Mouse (Mus musculus) forebrain, embryonic 11.5 days (tissue): ENCODE data around the gene Itga2b. TPM values are rescaled to one million over a fixed set of nuclear protein-coding genes. Genes with fewer than 3 reads are reported as not detected.

Source experiments
- ATAC-seq: fragments of 200-750 bp; cut with Nextera tagmentation; replicated peaks from 2 replicates; pipeline ENCODE4 v1.8.0; 2017; ENCODE audit warnings: moderate TSS enrichment; ENCODE audit not compliant: low FRiP score
- DNase-seq: peaks from one replicate; pipeline ENCODE4 v3.0.0-alpha.2; 2017; ENCODE audit warnings: low spot score
- H3K27ac ChIP-seq: fragments of 300-500 bp; sonication (generic); 2 replicates; pipeline ENCODE4 v1.5.1; 2014; ENCODE audit warnings: low read depth, low read length
- H3K27me3 ChIP-seq: fragments of 300-500 bp; sonication (generic); 2 replicates; pipeline ENCODE4 v1.6.1; 2014; ENCODE audit warnings: mild to moderate bottlenecking, low read length, mixed read lengths; ENCODE audit not compliant: control insufficient read depth, insufficient read depth
- H3K36me3 ChIP-seq: fragments of 300-500 bp; sonication (generic); 2 replicates; pipeline ENCODE4 v1.6.1; 2014; ENCODE audit warnings: mild to moderate bottlenecking, low read length, moderate library complexity, mixed read lengths; ENCODE audit not compliant: control insufficient read depth, insufficient read depth
- H3K4me1 ChIP-seq: fragments of 300-500 bp; sonication (generic); replicated peaks from 2 replicates; pipeline ENCODE4 v1.6.1; 2014; ENCODE audit warnings: low read length, mixed read lengths; ENCODE audit not compliant: control insufficient read depth, insufficient read depth
- H3K4me2 ChIP-seq: fragments of 300-500 bp; sonication (generic); 2 replicates; pipeline ENCODE4 v1.6.1; 2014; ENCODE audit warnings: low read depth, mild to moderate bottlenecking, low read length, moderate library complexity, mixed read lengths; ENCODE audit not compliant: severe bottlenecking
- H3K4me3 ChIP-seq: fragments of 300-500 bp; sonication (generic); 2 replicates; pipeline ENCODE4 v1.5.1; 2014; ENCODE audit warnings: low read depth, low read length
- H3K9ac ChIP-seq: fragments of 300-500 bp; sonication (generic); 2 replicates; pipeline ENCODE4 v1.6.1; 2014; ENCODE audit warnings: low read length
- H3K9me3 ChIP-seq: fragments of 300-500 bp; sonication (generic); 2 replicates; pipeline ENCODE4 v1.6.1; 2016; ENCODE audit warnings: low read length, mixed read lengths; ENCODE audit not compliant: control insufficient read depth
- WGBS: fragments of 180-500 bp; shearing (Covaris S2); extraction: QIAGEN DNeasy Blood & Tissue Kit; methylation state at CpG from one replicate; pipeline ENCODE4 v1.1.7; 2014; 5-methylcytosine and 5-hydroxymethylcytosine counted together
- polyA plus RNA-seq: library from polyadenylated mRNA; unstranded; fragments of >200 nt; fragmentation: Nextera tagmentation; extraction: Ambion mirVana; gene quantifications from 2 replicates; pipeline ENCODE4 v1.2.1, GENCODE M21; 2014

Itga2b gene
- 5.0 and 7.4 TPM in 2 replicates for polyA plus RNA-seq

- 0 out of 2 replicates have a peak, but pooled peaks cover 4% of the 10 kb centered on the region for H3K27me3 ChIP-seq
These were observed at the start of gene Itga2b for GRCm38 (mm10) chr11:102469648-102470357. Gene Itga2b (minus strand): TSS chr11:102470122.

GRCm38 (mm10) chr11:102514793-102515424, 45.0 kb upstream of the Itga2b start:
- ATAC-seq, result no peak
- 0 out of 2 replicates have a peak, but pooled peaks cover 2% of the 10 kb centered on the region for H3K4me1 ChIP-seq
- 97% methylated on average over 1 of the region's 1 CpGs for WGBS

More at GRCm38 (mm10) chr11:102469648-102470357, at the start of gene Itga2b:
- DNase-seq (no peak), ATAC-seq (no peak)
- WGBS, result 76% methylated on average over 11 of the region's 11 CpGs
- no peaks in the 10 kb centered on the region for H3K36me3 ChIP-seq
- no peak within 1 kb of the TSS for H3K27ac ChIP-seq
- no peak within 1 kb of the TSS for H3K9ac ChIP-seq
- H3K9me3 ChIP-seq, result no peaks in the 10 kb centered on the region
- peaks cover 13% of the 10 kb centered on the region; the same call in 1 of the 2 replicates for H3K4me1 ChIP-seq
- H3K4me3 ChIP-seq, result no peak within 1 kb of the TSS
- H3K4me2 ChIP-seq, result no peak within 1 kb of the TSS

GRCm38 (mm10) chr11:102510226-102510625, 40.3 kb upstream of the Itga2b start:
- Histone ChIP-seq H3K9ac (no peak overlapping the region), H3K9me3 (no peaks in the 10 kb centered on the region), H3K4me3 (no peak overlapping the region), H3K27ac (no peak overlapping the region), H3K27me3 (no peaks in the 10 kb centered on the region), H3K36me3 (no peaks in the 10 kb centered on the region; the same call in 1 of the 2 replicates), H3K4me1 (0 out of 2 replicates have a peak, but pooled peaks cover 2% of the 10 kb centered on the region), H3K4me2 (no peak overlapping the region)
- DNase-seq (no peak), ATAC-seq (no peak)
- WGBS, result 74% methylated on average over 6 of the region's 6 CpGs

More at GRCm38 (mm10) chr11:102514793-102515424, 45.0 kb upstream of the Itga2b start:
- peaks cover 2% of the 10 kb centered on the region; the same call in 1 of the 2 replicates for H3K36me3 ChIP-seq
- no peak overlapping the region for H3K9ac ChIP-seq
- H3K27ac ChIP-seq, result no peak overlapping the region
- no peak overlapping the region for H3K4me3 ChIP-seq
- DNase-seq, result no peak
- H3K4me2 ChIP-seq, result no peak overlapping the region
- H3K27me3 ChIP-seq, result no peaks in the 10 kb centered on the region
- no peaks in the 10 kb centered on the region for H3K9me3 ChIP-seq

GRCm38 (mm10) chr11:102496732-102497131, 26.8 kb upstream of the Itga2b start:
- WGBS, result 80% methylated on average over 2 of the region's 2 CpGs
- DNase-seq (no peak), ATAC-seq (no peak)
- H3K9me3 ChIP-seq, result no peaks in the 10 kb centered on the region
- H3K36me3 ChIP-seq, result peaks cover 2% of the 10 kb centered on the region; the same call in 1 of the 2 replicates
- H3K4me2 ChIP-seq, result no peak overlapping the region
- no peaks in the 10 kb centered on the region for H3K4me1 ChIP-seq
- H3K4me3 ChIP-seq, result no peak overlapping the region
- no peak overlapping the region for H3K27ac ChIP-seq
- H3K9ac ChIP-seq, result no peak overlapping the region
- H3K27me3 ChIP-seq, result no peaks in the 10 kb centered on the region

- ATAC-seq (no peak), DNase-seq (no peak)
- no peak overlapping the region for H3K4me2 ChIP-seq
- peaks cover 2% of the 10 kb centered on the region; the same call in 1 of the 2 replicates for H3K36me3 ChIP-seq
- no peak overlapping the region for H3K9ac ChIP-seq
- H3K4me1 ChIP-seq, result no peaks in the 10 kb centered on the region
- no peaks in the 10 kb centered on the region for H3K27me3 ChIP-seq
- no peak overlapping the region for H3K27ac ChIP-seq
- no peak overlapping the region for H3K4me3 ChIP-seq
- WGBS, result 95% methylated on average over 2 of the region's 2 CpGs
- H3K9me3 ChIP-seq, result no peaks in the 10 kb centered on the region
These were observed 26.3 kb upstream of the Itga2b start for GRCm38 (mm10) chr11:102496206-102496605.

- Histone ChIP-seq H3K4me1 (no peaks in the 10 kb centered on the region), H3K36me3 (peaks cover 2% of the 10 kb centered on the region; the same call in 1 of the 2 replicates), H3K9ac (no peak overlapping the region), H3K9me3 (no peaks in the 10 kb centered on the region), H3K4me3 (no peak overlapping the region), H3K27ac (no peak overlapping the region), H3K4me2 (no peak overlapping the region), H3K27me3 (no peaks in the 10 kb centered on the region)
- 97% methylated on average over 5 of the region's 5 CpGs for WGBS
- DNase-seq, result no peak
- ATAC-seq, result no peak
These were observed 25.8 kb upstream of the Itga2b start for GRCm38 (mm10) chr11:102495742-102496141.

GRCm38 (mm10) chr11:102495114-102495513, 25.2 kb upstream of the Itga2b start:
- Histone ChIP-seq H3K4me2 (no peak overlapping the region), H3K27ac (no peak overlapping the region), H3K9ac (no peak overlapping the region), H3K9me3 (no peaks in the 10 kb centered on the region), H3K27me3 (no peaks in the 10 kb centered on the region), H3K4me3 (no peak overlapping the region), H3K4me1 (no peaks in the 10 kb centered on the region), H3K36me3 (peaks cover 2% of the 10 kb centered on the region; the same call in 1 of the 2 replicates)
- ATAC-seq, result no peak
- DNase-seq, result no peak
- 97% methylated on average over 6 of the region's 6 CpGs for WGBS

- Histone ChIP-seq H3K9ac (no peak overlapping the region), H3K4me3 (no peak overlapping the region), H3K4me1 (no peaks in the 10 kb centered on the region), H3K4me2 (no peak overlapping the region), H3K27ac (no peak overlapping the region), H3K9me3 (no peaks in the 10 kb centered on the region), H3K27me3 (no peaks in the 10 kb centered on the region), H3K36me3 (peaks cover 2% of the 10 kb centered on the region; the same call in 1 of the 2 replicates)
- ATAC-seq (no peak), DNase-seq (no peak)
- WGBS, result 92% methylated on average over 7 of the region's 7 CpGs
These were observed 24.2 kb upstream of the Itga2b start for GRCm38 (mm10) chr11:102494063-102494650.
